Mouse (Mus musculus) MEL (cell line): ENCODE measurements at regions not wholly inside any gene's neighbourhood (a gene's known extent, or its start where the extent isn't known, plus 50 kb on each side); places are given as distances from the start of the nearest gene placed in this dataset.

Experiments used
- DNase-seq: peaks from one replicate; pipeline ENCODE4 v3.0.0; 2011; ENCODE audit warnings: low read depth, low spot score
- H3K27ac ChIP-seq: 2 replicates; pipeline ENCODE4 v1.5.1; 2012; ENCODE audit warnings: low read depth, mild to moderate bottlenecking, control low read depth, low read length, moderate library complexity; ENCODE audit not compliant: control insufficient read depth
- H3K27me3 ChIP-seq, 2 experiments: fragments of 150-350 bp in 1 of 2; sonication (generic) in 1 of 2; 2 replicates each; pipeline ENCODE4 v1.6.1; 2012; ENCODE audit warnings: low read length in 2 of 2, mild to moderate bottlenecking in 2 of 2, improper control_type of control experiment in 1 of 2, moderate library complexity in 1 of 2; ENCODE audit not compliant: insufficient read depth in 2 of 2, control insufficient read depth in 1 of 2
- H3K36me3 ChIP-seq, 2 experiments: 2 replicates each; pipeline ENCODE4 v1.6.1; 2012 to 2014; ENCODE audit warnings: low read length in 2 of 2, improper control_type of control experiment in 1 of 2, inconsistent platforms in 1 of 2, mild to moderate bottlenecking in 1 of 2; ENCODE audit not compliant: insufficient read depth in 2 of 2, control insufficient read depth in 1 of 2
- H3K4me1 ChIP-seq, 2 experiments: fragments of 150-350 bp in 1 of 2; sonication (generic) in 1 of 2; 2 replicates each; pipeline ENCODE4 v1.6.1; 2012; ENCODE audit warnings: low read length in 2 of 2, improper control_type of control experiment in 1 of 2, mild to moderate bottlenecking in 1 of 2; ENCODE audit not compliant: insufficient read depth in 2 of 2, control insufficient read depth in 1 of 2
- H3K4me3 ChIP-seq, 2 experiments: fragments of 150-350 bp in 1 of 2; sonication (generic) in 1 of 2; 2 replicates each; pipeline ENCODE4 v1.5.1; 2012; ENCODE audit warnings: low read depth in 2 of 2, low read length in 2 of 2, mild to moderate bottlenecking in 2 of 2, moderate library complexity in 2 of 2, control low read depth in 1 of 2, improper control_type of control experiment in 1 of 2; ENCODE audit not compliant: control insufficient read depth in 1 of 2, insufficient read depth in 1 of 2
- H3K79me2 ChIP-seq: 2 replicates; pipeline ENCODE4 v1.6.1; 2012; ENCODE audit warnings: mild to moderate bottlenecking, low read length, moderate library complexity; ENCODE audit not compliant: control insufficient read depth, poor library complexity, insufficient read depth
- H3K9ac ChIP-seq: 2 replicates; pipeline ENCODE4 v1.6.1; 2012; ENCODE audit warnings: low read depth, mild to moderate bottlenecking, control low read depth, low read length, moderate library complexity; ENCODE audit not compliant: control insufficient read depth, poor library complexity, severe bottlenecking
- H3K9me3 ChIP-seq: fragments of 150-350 bp; sonication (generic); replicated peaks from 2 replicates; pipeline ENCODE4 v1.6.1; 2012; ENCODE audit warnings: mild to moderate bottlenecking, low read length, improper control_type of control experiment, moderate library complexity; ENCODE audit not compliant: insufficient read depth
- BHLHE40 ChIP-seq: IDR thresholded peaks from 2 replicates; pipeline ENCODE4 v1.6.1; 2012; ENCODE audit warnings: low read depth, mild to moderate bottlenecking, inconsistent platforms, low read length, improper control_type of control experiment, borderline replicate concordance
- CHD1 ChIP-seq: IDR thresholded peaks from 2 replicates; pipeline ENCODE4 v1.6.1; 2012; ENCODE audit warnings: low read depth, mild to moderate bottlenecking, inconsistent platforms, low read length, improper control_type of control experiment
- E2F4 ChIP-seq: IDR thresholded peaks from 2 replicates; pipeline ENCODE4 v1.6.1; 2011; ENCODE audit warnings: low read depth, low read length, improper control_type of control experiment, borderline replicate concordance
- ELF1 ChIP-seq: IDR thresholded peaks from 2 replicates; pipeline ENCODE4 v1.6.1; 2014; ENCODE audit warnings: low read depth, mild to moderate bottlenecking, inconsistent platforms, low read length, improper control_type of control experiment, moderate library complexity
- KAT2A ChIP-seq: conservative IDR thresholded peaks from 2 replicates; pipeline ENCODE4 v1.6.1; 2012; ENCODE audit warnings: low read depth, low read length, improper control_type of control experiment, inconsistent platforms
- MEF2A ChIP-seq: IDR thresholded peaks from 2 replicates; pipeline ENCODE4 v1.6.1; 2014; ENCODE audit warnings: low read depth, mild to moderate bottlenecking, inconsistent platforms, low read length, improper control_type of control experiment; ENCODE audit not compliant: poor library complexity, insufficient replicate concordance, severe bottlenecking; ENCODE audit errors: extremely low read depth
- MYC ChIP-seq: IDR thresholded peaks from 2 replicates; pipeline ENCODE4 v1.6.1; 2011; ENCODE audit warnings: low read depth, mild to moderate bottlenecking, low read length, improper control_type of control experiment, moderate library complexity
- NELFE ChIP-seq: IDR thresholded peaks from 2 replicates; pipeline ENCODE4 v1.6.1; 2011; ENCODE audit warnings: low read depth, low read length, improper control_type of control experiment
- NRF1 ChIP-seq: IDR thresholded peaks from 2 replicates; pipeline ENCODE4 v1.6.1; 2014; ENCODE audit warnings: low read depth, mild to moderate bottlenecking, inconsistent platforms, low read length, improper control_type of control experiment, moderate library complexity; ENCODE audit not compliant: poor library complexity, insufficient read depth, severe bottlenecking
- POLR2AphosphoS2 ChIP-seq: IDR thresholded peaks from 2 replicates; pipeline ENCODE4 v1.6.1; 2011; ENCODE audit warnings: low read length, improper control_type of control experiment
- POLR2AphosphoS5 ChIP-seq: IDR thresholded peaks from 2 replicates; pipeline ENCODE4 v1.6.1; 2012; ENCODE audit warnings: low read depth, borderline replicate concordance, mild to moderate bottlenecking, inconsistent platforms, low read length, moderate library complexity, mixed read lengths
- RAD21 ChIP-seq: IDR thresholded peaks from 2 replicates; pipeline ENCODE4 v1.6.1; 2011; ENCODE audit warnings: mild to moderate bottlenecking, low read depth, low read length, improper control_type of control experiment
- RCOR1 ChIP-seq: IDR thresholded peaks from 2 replicates; pipeline ENCODE4 v1.6.1; 2012; ENCODE audit warnings: low read depth, mild to moderate bottlenecking, inconsistent platforms, low read length, improper control_type of control experiment
- SMC3 ChIP-seq: IDR thresholded peaks from 2 replicates; pipeline ENCODE4 v1.6.1; 2011; ENCODE audit warnings: low read depth, low read length, improper control_type of control experiment
- TCF12 ChIP-seq: IDR thresholded peaks from 2 replicates; pipeline ENCODE4 v1.6.1; 2014; ENCODE audit warnings: low read depth, mild to moderate bottlenecking, inconsistent platforms, low read length, improper control_type of control experiment, moderate library complexity
- ZC3H11A ChIP-seq: IDR thresholded peaks from 2 replicates; pipeline ENCODE4 v1.6.1; 2012; ENCODE audit warnings: low read depth, mild to moderate bottlenecking, inconsistent platforms, low read length, improper control_type of control experiment
- ZMIZ1 ChIP-seq: IDR thresholded peaks from 2 replicates; pipeline ENCODE4 v1.6.1; 2012; ENCODE audit warnings: low read depth, mild to moderate bottlenecking, inconsistent platforms, low read length, improper control_type of control experiment, moderate library complexity

GRCm38 (mm10) chr1:189108260-189109035 is 100.8 kb upstream of the Kctd3 start:
- TF ChIP-seq ZMIZ1 (no peak), SMC3 (no peak), POLR2AphosphoS2 (no peak), KAT2A (no peak)
- H3K9me3 ChIP-seq: no peaks in the 10 kb centered on the region
- no peaks in the 10 kb centered on the region for H3K79me2 ChIP-seq
- H3K9ac ChIP-seq: no peak overlapping the region
- H3K27ac ChIP-seq: no peak overlapping the region
- no peak overlapping the region for H3K4me3 ChIP-seq
- H3K36me3 ChIP-seq: no peaks in the 10 kb centered on the region
- no peaks in the 10 kb centered on the region for H3K27me3 ChIP-seq
- DNase-seq: no peak
- H3K4me1 ChIP-seq: no peaks in the 10 kb centered on the region

GRCm38 (mm10) chr1:189107841-189108240 is 100.2 kb upstream of the Kctd3 start:
- Histone ChIP-seq H3K9ac (no peak overlapping the region), H3K79me2 (no peaks in the 10 kb centered on the region), H3K27me3 (no peaks in the 10 kb centered on the region), H3K36me3 (no peaks in the 10 kb centered on the region), H3K4me3 (no peak overlapping the region), H3K27ac (no peak overlapping the region), H3K4me1 (no peaks in the 10 kb centered on the region), H3K9me3 (no peaks in the 10 kb centered on the region)
- no peak for DNase-seq
- TF ChIP-seq TCF12 (no peak), CHD1 (no peak), E2F4 (no peak), POLR2AphosphoS2 (no peak), NRF1 (no peak), ZC3H11A (no peak), MYC (no peak), ZMIZ1 (no peak), POLR2AphosphoS5 (no peak), ELF1 (no peak), MEF2A (no peak), BHLHE40 (no peak), NELFE (no peak), RAD21 (no peak), RCOR1 (no peak)
